Mouse (Mus musculus): ENCODE measurements around the gene Phf13. TPM values are rescaled to one million over a fixed set of nuclear protein-coding genes. Genes with fewer than 3 reads are reported as not detected.
"Not testable (repeated sequence)": the region's sequence is repeated elsewhere in the genome, so short reads cannot be mapped to it uniquely, and the experiment has no call there.

The Phf13 gene
- 2.4 and 3.3 TPM in 2 replicates for total RNA-seq (2017)

GRCm38 (mm10) chr4:151996173-151996950, at the start of gene Phf13:
Gene Phf13, minus strand, starts transcription at chr4:151996258.
- peak; percentile 89 for ATAC-seq (replicated peaks; ENCODE audit: low read depth, poor library complexity, severe bottlenecking)

- ATAC-seq (replicated peaks; ENCODE audit: low read depth, poor library complexity, severe bottlenecking) = no peak
Observed at GRCm38 (mm10) chr4:152044609-152045008, 48.6 kb upstream of the Phf13 start.

GRCm38 (mm10) chr4:152043171-152043570, 47.1 kb upstream of the Phf13 start:
- ATAC-seq (replicated peaks; ENCODE audit: low read depth, poor library complexity, severe bottlenecking) = no peak

- ATAC-seq (replicated peaks; ENCODE audit: low read depth, poor library complexity, severe bottlenecking) = no peak
Observed at GRCm38 (mm10) chr4:152041924-152042641, 46.0 kb upstream of the Phf13 start.

- ATAC-seq (replicated peaks; ENCODE audit: low read depth, poor library complexity, severe bottlenecking) = no peak
Observed at GRCm38 (mm10) chr4:152039831-152040310, 43.8 kb upstream of the Phf13 start.

GRCm38 (mm10) chr4:152038985-152039830, 43.1 kb upstream of the Phf13 start, which contains the start of gene Nol9:
Gene Nol9, plus strand, starts transcription at chr4:152039321.
- ATAC-seq (replicated peaks; ENCODE audit: low read depth, poor library complexity, severe bottlenecking) = peak; percentile 83

GRCm38 (mm10) chr4:152038225-152038984, 42.3 kb upstream of the Phf13 start, which contains the start of gene Tas1r1:
Gene Tas1r1, minus strand, starts transcription at chr4:152038568.
- ATAC-seq (replicated peaks; ENCODE audit: low read depth, poor library complexity, severe bottlenecking) = peak; percentile 59

GRCm38 (mm10) chr4:152036464-152036863, 40.4 kb upstream of the Phf13 start:
- ATAC-seq (replicated peaks; ENCODE audit: low read depth, poor library complexity, severe bottlenecking) = not testable (repeated sequence)

- ATAC-seq (replicated peaks; ENCODE audit: low read depth, poor library complexity, severe bottlenecking) = no peak
Observed at GRCm38 (mm10) chr4:152032922-152033321, 36.9 kb upstream of the Phf13 start.

GRCm38 (mm10) chr4:152029997-152030396, 33.9 kb upstream of the Phf13 start:
- ATAC-seq (replicated peaks; ENCODE audit: low read depth, poor library complexity, severe bottlenecking) = peak; percentile 34

- no peak for ATAC-seq (replicated peaks; ENCODE audit: low read depth, poor library complexity, severe bottlenecking)
Observed at GRCm38 (mm10) chr4:152029087-152029486, 33.0 kb upstream of the Phf13 start.

- ATAC-seq (replicated peaks; ENCODE audit: low read depth, poor library complexity, severe bottlenecking) = no peak
Observed at GRCm38 (mm10) chr4:152028456-152028855, 32.4 kb upstream of the Phf13 start.

- ATAC-seq (replicated peaks; ENCODE audit: low read depth, poor library complexity, severe bottlenecking) = peak; percentile 90
Observed at GRCm38 (mm10) chr4:152027524-152027923, 31.5 kb upstream of the Phf13 start, which contains the start of gene Zbtb48. Gene Zbtb48, minus strand, starts transcription at chr4:152027671.

- peak; percentile 11 for ATAC-seq (replicated peaks; ENCODE audit: low read depth, poor library complexity, severe bottlenecking)
Observed at GRCm38 (mm10) chr4:152026751-152027508, 30.9 kb upstream of the Phf13 start.

GRCm38 (mm10) chr4:152024525-152024924, 28.5 kb upstream of the Phf13 start:
- no peak for ATAC-seq (replicated peaks; ENCODE audit: low read depth, poor library complexity, severe bottlenecking)

GRCm38 (mm10) chr4:152022506-152022905, 26.4 kb upstream of the Phf13 start:
- ATAC-seq (replicated peaks; ENCODE audit: low read depth, poor library complexity, severe bottlenecking) = no peak

- no peak for ATAC-seq (replicated peaks; ENCODE audit: low read depth, poor library complexity, severe bottlenecking)
Observed at GRCm38 (mm10) chr4:152021568-152022097, 25.6 kb upstream of the Phf13 start.

- no peak for ATAC-seq (replicated peaks; ENCODE audit: low read depth, poor library complexity, severe bottlenecking)
Observed at GRCm38 (mm10) chr4:152020024-152020423, 24.0 kb upstream of the Phf13 start.

All from common myeloid progenitor, adult 5-6 weeks (primary cell).